Mouse (Mus musculus) layer of hippocampus, adult 9-11 months (tissue): Measurements from ENCODE around the gene Wdr25.

Experiments used
- DNase-seq: peaks from one replicate; pipeline ENCODE4 v3.0.0; 2022

The Wdr25 gene

GRCm38 (mm10) chr12:109071248-109071647 lies 177.8 kb downstream of the Wdr25 start:
- DNase-seq = no peak

GRCm38 (mm10) chr12:109074106-109074505 lies 180.7 kb downstream of the Wdr25 start:
- DNase-seq = no peak

GRCm38 (mm10) chr12:109074777-109075285 lies 181.4 kb downstream of the Wdr25 start:
- DNase-seq = no peak

GRCm38 (mm10) chr12:109077036-109077435 lies 183.6 kb downstream of the Wdr25 start:
- no peak for DNase-seq
